Mouse (Mus musculus) gastrocnemius, postnatal 4 days (tissue): ENCODE data around the gene Smarca5. TPM values are rescaled to one million over a fixed set of nuclear protein-coding genes. Genes with fewer than 3 reads are reported as not detected.

ENCODE experiments used
- DNase-seq, 2 experiments: peaks; one replicate each; pipeline ENCODE4 v3.0.0; 2021 to 2022; ENCODE audit warnings: low spot score in 2 of 2, mixed read lengths in 2 of 2
- long read RNA-seq, 2 experiments: library from polyadenylated mRNA; stranded (forward); transcript quantifications; one replicate each; pipeline ENCODE4 v2.0.0; 2021
- total RNA-seq, 2 experiments: library from RNA; stranded (reverse); gene quantifications; 2 replicates each; pipeline ENCODE4 v1.2.3; 2021

The Smarca5 gene
- total RNA-seq, result 10 to 100 TPM; 43.1 to 49.3 TPM
- long read RNA-seq, experiment 1, full-length matches to known transcripts, result 49 of 64 reads
- long read RNA-seq, experiment 1, partial matches to known transcripts, result 8 of 64 reads
- long read RNA-seq, experiment 1, other reads (novel, unspliced or antisense), result 7 of 64 reads
- long read RNA-seq, experiment 2, full-length matches to known transcripts, result 64 of 70 reads
- long read RNA-seq, experiment 2, partial matches to known transcripts, result 2 of 70 reads
- long read RNA-seq, experiment 2, other reads (novel, unspliced or antisense), result 4 of 70 reads

- peak; percentile 89 to 94 for DNase-seq
Measured at GRCm38 (mm10) chr8:80739155-80739924, at the start of gene Smarca5. Gene Smarca5 (minus strand): TSS chr8:80739497.

GRCm38 (mm10) chr8:80784559-80784958, 45.3 kb upstream of the Smarca5 start:
- DNase-seq, result no peak

GRCm38 (mm10) chr8:80783271-80783670, 44.0 kb upstream of the Smarca5 start:
- no peak for DNase-seq

- DNase-seq, result no peak
Measured at GRCm38 (mm10) chr8:80781338-80781737, 42.0 kb upstream of the Smarca5 start.

- no peak for DNase-seq
Measured at GRCm38 (mm10) chr8:80780271-80780670, 41.0 kb upstream of the Smarca5 start.

- no peak for DNase-seq
Measured at GRCm38 (mm10) chr8:80776436-80776835, 37.1 kb upstream of the Smarca5 start.

GRCm38 (mm10) chr8:80772732-80773460, 33.6 kb upstream of the Smarca5 start:
- no peak for DNase-seq

- DNase-seq, result no peak
Measured at GRCm38 (mm10) chr8:80768451-80768850, 29.2 kb upstream of the Smarca5 start.

GRCm38 (mm10) chr8:80753017-80753715, 13.9 kb upstream of the Smarca5 start:
- peak; percentile 57 to 82 for DNase-seq

GRCm38 (mm10) chr8:80752429-80752828, 13.1 kb upstream of the Smarca5 start:
- no peak for DNase-seq

GRCm38 (mm10) chr8:80749091-80749490, 9.8 kb upstream of the Smarca5 start:
- DNase-seq, result no peak

- no peak for DNase-seq
Measured at GRCm38 (mm10) chr8:80739932-80740331, 635 bp upstream of the Smarca5 start.

GRCm38 (mm10) chr8:80738388-80739154, 726 bp downstream of the Smarca5 start:
- DNase-seq, result peak; percentile 37 to 60

- no peak for DNase-seq
Measured at GRCm38 (mm10) chr8:80738046-80738387, 1.3 kb downstream of the Smarca5 start.

GRCm38 (mm10) chr8:80732326-80732725, 7.0 kb downstream of the Smarca5 start:
- no peak for DNase-seq

- DNase-seq, result no peak
Measured at GRCm38 (mm10) chr8:80714461-80714860, 24.8 kb downstream of the Smarca5 start.

GRCm38 (mm10) chr8:80710670-80711400, 28.5 kb downstream of the Smarca5 start:
- no peak for DNase-seq

GRCm38 (mm10) chr8:80688141-80688540, 51.2 kb downstream of the Smarca5 start:
- DNase-seq, result peak in 1 of 2 experiments; percentile 54

- no peak for DNase-seq
Measured at GRCm38 (mm10) chr8:80683756-80684335, 55.5 kb downstream of the Smarca5 start.
